Mouse (Mus musculus) neural tube, embryonic 15.5 days (tissue): ENCODE results near the gene Dnah5. TPM values are rescaled to one million over a fixed set of nuclear protein-coding genes. Genes with fewer than 3 reads are reported as not detected.

Experiments
- ATAC-seq: fragments of 200-750 bp; cut with Nextera tagmentation; 2 replicates; pipeline ENCODE4 v1.8.0; 2017; ENCODE audit warnings: mild to moderate bottlenecking, moderate TSS enrichment, moderate library complexity; ENCODE audit not compliant: low FRiP score
- H3K27ac ChIP-seq: fragments of 300-500 bp; sonication (generic); replicated peaks from 2 replicates; pipeline ENCODE4 v1.5.1; 2015; ENCODE audit warnings: mild to moderate bottlenecking, inconsistent platforms
- H3K27me3 ChIP-seq: fragments of 300-500 bp; sonication (generic); replicated peaks from 2 replicates; pipeline ENCODE4 v1.6.1; 2015; ENCODE audit warnings: inconsistent platforms
- H3K36me3 ChIP-seq: fragments of 300-500 bp; sonication (generic); 2 replicates; pipeline ENCODE4 v1.6.1; 2015; ENCODE audit warnings: inconsistent platforms
- H3K4me1 ChIP-seq: fragments of 300-500 bp; sonication (generic); 2 replicates; pipeline ENCODE4 v1.6.1; 2015; ENCODE audit warnings: inconsistent platforms
- H3K4me2 ChIP-seq: fragments of 300-500 bp; sonication (generic); 2 replicates; pipeline ENCODE4 v1.6.1; 2015; ENCODE audit warnings: inconsistent platforms, mild to moderate bottlenecking, moderate library complexity
- H3K4me3 ChIP-seq: fragments of 300-500 bp; sonication (generic); replicated peaks from 2 replicates; pipeline ENCODE4 v1.5.1; 2015; ENCODE audit warnings: mild to moderate bottlenecking, inconsistent platforms
- H3K9ac ChIP-seq: fragments of 300-500 bp; sonication (generic); replicated peaks from 2 replicates; pipeline ENCODE4 v1.6.1; 2015; ENCODE audit warnings: mild to moderate bottlenecking, inconsistent platforms
- H3K9me3 ChIP-seq: fragments of 300-500 bp; sonication (generic); replicated peaks from 2 replicates; pipeline ENCODE4 v1.6.1; 2016; ENCODE audit warnings: inconsistent platforms
- WGBS: fragments of 180-500 bp; shearing (Covaris S2); methylation state at CpG from one replicate; pipeline ENCODE4 v1.1.7; 2015; ENCODE audit warnings: mixed read lengths; 5-methylcytosine and 5-hydroxymethylcytosine counted together
- polyA plus RNA-seq: library from polyadenylated mRNA; unstranded; fragments of >200 nt; fragmentation: Nextera tagmentation; extraction: Ambion mirVana; gene quantifications from 2 replicates; pipeline ENCODE4 v1.2.1, GENCODE M21; 2015

The Dnah5 gene
- polyA plus RNA-seq = 0.14 and 0.18 TPM in 2 replicates

DNA sequence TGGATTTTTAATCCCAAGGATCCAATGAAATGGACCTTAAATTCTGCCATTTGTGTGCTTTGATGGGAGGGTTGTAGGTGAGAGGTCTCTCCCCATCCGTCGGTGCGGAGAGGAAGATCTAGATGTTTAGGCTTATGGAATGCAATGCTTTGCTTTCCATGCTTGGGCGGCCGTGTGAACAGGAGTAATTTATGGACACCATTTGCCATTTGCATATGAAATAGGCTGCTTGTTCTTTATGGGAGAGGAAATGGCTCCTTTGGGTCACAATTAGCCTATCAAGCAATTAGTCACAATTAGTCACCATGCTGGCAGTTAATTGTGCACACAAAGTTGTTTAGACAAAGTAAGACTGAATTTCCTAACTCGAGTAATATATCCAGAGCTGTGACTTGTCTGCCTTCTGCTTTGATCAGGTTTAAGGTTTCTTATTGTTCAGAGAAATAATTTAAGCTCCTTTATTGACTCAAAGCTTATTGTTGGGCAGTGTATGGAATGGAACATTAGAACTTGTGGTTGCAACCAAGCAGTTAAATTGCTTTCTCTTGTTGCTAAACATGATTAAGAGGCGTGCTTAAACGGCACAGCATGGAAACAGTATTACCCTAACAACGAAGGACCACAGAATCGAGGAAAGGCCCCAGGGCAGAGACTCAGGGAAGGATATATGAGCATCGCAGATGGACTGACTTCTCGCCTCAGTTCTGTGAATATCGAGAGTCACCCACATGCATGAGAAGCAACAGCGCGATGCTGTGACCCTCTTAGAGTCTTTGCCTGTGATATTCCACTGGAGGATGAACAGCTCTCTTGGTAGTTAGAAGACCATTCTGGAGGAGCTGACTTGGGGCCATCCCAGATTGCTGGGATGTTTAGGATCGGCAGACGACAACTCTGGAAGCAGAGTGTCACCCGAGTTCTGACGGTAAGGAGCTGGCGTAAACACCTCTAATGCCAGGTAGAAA is at the start of gene Dnah5:
TSS of gene Dnah5 (plus strand) at position 642 of the 965 bp plus-strand sequence.
- Histone ChIP-seq H3K27me3 (peaks cover 57% of the 10 kb centered on the region), H3K9me3 (no peaks in the 10 kb centered on the region), H3K4me1 (peaks cover 17% of the 10 kb centered on the region), H3K4me2 (no peak within 1 kb of the TSS), H3K9ac (no peak within 1 kb of the TSS), H3K4me3 (no peak within 1 kb of the TSS), H3K27ac (no peak within 1 kb of the TSS), H3K36me3 (no peaks in the 10 kb centered on the region)
- WGBS = 20% methylated on average over 20 of the region's 20 CpGs
- peak; percentile 65; the same call in 1 of the 2 replicates for ATAC-seq

DNA sequence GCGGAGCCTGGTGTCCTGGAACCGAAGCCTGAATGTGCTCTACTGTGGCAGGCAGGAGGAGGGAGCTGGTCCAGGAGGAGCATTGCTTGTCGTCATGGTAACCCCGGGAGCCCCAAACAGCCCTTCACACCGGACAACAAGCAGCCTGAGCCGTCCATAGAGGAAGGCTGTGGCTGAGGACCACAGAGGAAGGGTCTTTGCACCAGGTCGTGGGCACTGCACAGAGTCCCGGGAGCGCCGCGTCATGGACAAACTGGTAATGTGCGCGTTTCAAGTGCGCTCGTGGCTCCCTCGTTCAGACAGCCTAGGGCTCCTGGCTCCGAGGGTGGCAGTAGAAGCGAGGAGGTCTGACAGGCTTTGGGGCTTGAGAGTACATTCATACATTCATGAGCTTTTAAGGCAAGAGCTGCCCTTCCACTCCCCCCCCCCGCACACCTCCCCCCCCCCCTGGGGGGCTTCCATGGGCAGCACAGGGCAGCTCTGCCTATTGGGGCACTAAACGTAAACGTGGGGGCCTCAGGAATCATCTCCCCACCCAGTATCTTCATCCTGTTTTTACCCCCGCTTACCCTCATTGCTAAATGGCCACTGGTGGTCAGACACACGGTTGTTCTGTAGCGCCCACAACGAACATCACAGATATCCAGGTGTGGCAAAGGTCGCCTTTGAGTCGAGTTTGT is 48.6 kb upstream of the Dnah5 start:
- Histone ChIP-seq H3K9ac (peak overlapping the region; percentile 40; the same call in 1 of the 2 replicates), H3K27ac (no peak overlapping the region), H3K4me3 (peak overlapping the region; percentile 40), H3K4me1 (peaks cover 22% of the 10 kb centered on the region), H3K9me3 (no peaks in the 10 kb centered on the region), H3K27me3 (peaks cover 11% of the 10 kb centered on the region; the same call in 1 of the 2 replicates), H3K4me2 (peak overlapping the region; percentile 78), H3K36me3 (no peaks in the 10 kb centered on the region)
- ATAC-seq = peak; percentile 93
- 6% methylated on average over 26 of the region's 27 CpGs for WGBS

- no peak overlapping the region for H3K27ac ChIP-seq
- peaks cover 22% of the 10 kb centered on the region for H3K4me1 ChIP-seq
- H3K9me3 ChIP-seq = no peaks in the 10 kb centered on the region
- peak overlapping the region; percentile 34; the same call in 1 of the 2 replicates for H3K9ac ChIP-seq
- ATAC-seq = peak; percentile 46; the same call in 1 of the 2 replicates
- H3K4me2 ChIP-seq = peak overlapping the region; percentile 59
- no peaks in the 10 kb centered on the region for H3K36me3 ChIP-seq
- 2% methylated on average over 19 of the region's 19 CpGs for whole genome bisulfite sequencing
- H3K27me3 ChIP-seq = peaks cover 11% of the 10 kb centered on the region; the same call in 1 of the 2 replicates
- H3K4me3 ChIP-seq = peak overlapping the region; percentile 36
Measured at GRCm38 (mm10) chr15:28158771-28159489, 44.6 kb upstream of the Dnah5 start.

DNA sequence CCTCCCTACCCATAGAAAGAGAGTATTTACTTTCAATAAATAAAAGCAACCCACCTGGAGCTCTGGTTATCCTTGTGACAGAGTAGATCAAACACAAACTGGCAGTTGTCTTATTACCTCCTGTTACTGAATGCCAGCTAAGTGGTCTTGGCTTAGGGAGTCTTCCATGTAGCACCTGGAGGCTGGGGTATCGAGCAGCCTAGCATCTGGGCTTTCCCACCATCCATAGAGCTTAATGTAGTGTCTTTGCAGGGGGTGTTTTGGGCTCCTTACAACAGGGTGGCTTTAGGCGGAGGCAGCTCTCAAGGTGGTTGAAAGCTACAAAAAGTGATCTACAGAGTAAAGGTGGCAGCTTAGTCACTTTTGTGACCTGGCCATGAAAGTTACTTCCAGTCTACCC is 41.3 kb upstream of the Dnah5 start:
- peaks cover 11% of the 10 kb centered on the region for H3K4me1 ChIP-seq
- 91% methylated on average over 2 of the region's 2 CpGs for WGBS
- no peak overlapping the region for H3K9ac ChIP-seq
- no peaks in the 10 kb centered on the region for H3K27me3 ChIP-seq
- no peak for ATAC-seq
- H3K4me3 ChIP-seq = no peak overlapping the region
- no peaks in the 10 kb centered on the region for H3K36me3 ChIP-seq
- H3K4me2 ChIP-seq = no peak overlapping the region
- no peak overlapping the region for H3K27ac ChIP-seq
- no peaks in the 10 kb centered on the region for H3K9me3 ChIP-seq

DNA sequence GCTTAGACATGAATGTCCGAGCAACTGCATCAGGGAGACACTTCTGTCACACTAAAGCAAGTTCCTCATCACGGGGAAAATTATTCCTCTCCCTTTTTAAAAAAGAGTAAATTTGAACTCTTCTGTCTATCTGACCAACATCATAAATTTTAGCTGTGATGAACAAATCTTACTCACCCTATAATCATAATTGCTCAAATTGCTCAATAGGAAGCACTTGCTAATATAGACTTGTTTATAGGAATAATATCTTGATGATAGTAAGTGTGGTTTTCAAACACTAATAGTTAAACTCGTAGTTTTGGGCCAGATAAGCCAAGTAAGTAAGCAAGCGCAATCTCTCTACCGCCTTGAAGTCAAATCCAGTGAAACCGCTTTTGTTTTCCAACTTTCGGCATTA is 38.3 kb upstream of the Dnah5 start:
- WGBS = 91% methylated on average over 7 of the region's 7 CpGs

GRCm38 (mm10) chr15:28166090-28166489 is 37.5 kb upstream of the Dnah5 start:
- Histone ChIP-seq H3K9ac (no peak overlapping the region), H3K36me3 (no peaks in the 10 kb centered on the region), H3K27me3 (no peaks in the 10 kb centered on the region), H3K4me2 (no peak overlapping the region), H3K27ac (no peak overlapping the region), H3K4me1 (no peaks in the 10 kb centered on the region), H3K4me3 (no peak overlapping the region), H3K9me3 (no peaks in the 10 kb centered on the region)
- WGBS = 94% methylated on average over 6 of the region's 6 CpGs
- no peak for ATAC-seq

More for the DNA sequence above, 38.3 kb upstream of the Dnah5 start:
- ATAC-seq = no peak
- Histone ChIP-seq H3K27me3 (no peaks in the 10 kb centered on the region), H3K4me2 (no peak overlapping the region), H3K9ac (no peak overlapping the region), H3K9me3 (no peaks in the 10 kb centered on the region), H3K36me3 (no peaks in the 10 kb centered on the region), H3K27ac (no peak overlapping the region), H3K4me1 (no peaks in the 10 kb centered on the region), H3K4me3 (no peak overlapping the region)

- no peaks in the 10 kb centered on the region for H3K9me3 ChIP-seq
- H3K9ac ChIP-seq = no peak overlapping the region
- ATAC-seq = no peak
- no peaks in the 10 kb centered on the region for H3K36me3 ChIP-seq
- H3K27me3 ChIP-seq = peaks cover 5% of the 10 kb centered on the region
- 93% methylated on average over 11 of the region's 11 CpGs for WGBS
- no peak overlapping the region for H3K27ac ChIP-seq
- H3K4me1 ChIP-seq = 0 out of 2 replicates have a peak, but pooled peaks cover 5% of the 10 kb centered on the region
- no peak overlapping the region for H3K4me2 ChIP-seq
- H3K4me3 ChIP-seq = no peak overlapping the region
Measured at GRCm38 (mm10) chr15:28178951-28179350, 24.6 kb upstream of the Dnah5 start.

DNA sequence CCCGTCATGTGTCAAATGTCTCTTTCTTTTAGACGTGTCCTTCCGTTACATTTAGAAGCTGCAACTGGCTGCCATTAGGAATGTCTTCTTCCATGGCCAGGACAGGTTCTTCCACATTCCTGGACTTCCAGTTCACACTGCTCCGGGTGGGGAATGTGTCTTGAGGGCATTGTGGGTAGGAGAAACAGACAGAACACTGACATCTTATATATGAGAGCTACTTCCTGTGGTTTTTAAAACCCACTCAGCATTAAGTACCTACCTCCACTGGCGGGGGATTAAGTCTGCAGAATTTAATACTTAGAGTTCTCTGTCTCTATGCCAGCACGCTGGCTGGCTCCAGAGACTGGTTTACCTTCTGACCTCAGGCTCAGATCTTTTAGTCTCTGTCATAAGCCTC is 24.0 kb upstream of the Dnah5 start:
- no peak overlapping the region for H3K27ac ChIP-seq
- peaks cover 9% of the 10 kb centered on the region for H3K27me3 ChIP-seq
- H3K4me3 ChIP-seq = no peak overlapping the region
- 88% methylated on average over 6 of the region's 6 CpGs for WGBS
- no peak for ATAC-seq
- no peak overlapping the region for H3K4me2 ChIP-seq
- 0 out of 2 replicates have a peak, but pooled peaks cover 5% of the 10 kb centered on the region for H3K4me1 ChIP-seq
- no peak overlapping the region for H3K9ac ChIP-seq
- H3K36me3 ChIP-seq = no peaks in the 10 kb centered on the region
- no peaks in the 10 kb centered on the region for H3K9me3 ChIP-seq

- Histone ChIP-seq H3K27ac (no peak overlapping the region), H3K9me3 (no peaks in the 10 kb centered on the region), H3K9ac (peak overlapping the region; percentile 53), H3K27me3 (peaks cover 16% of the 10 kb centered on the region), H3K4me3 (peak overlapping the region; percentile 45), H3K36me3 (no peaks in the 10 kb centered on the region), H3K4me2 (peak overlapping the region; percentile 71), H3K4me1 (0 out of 2 replicates have a peak, but pooled peaks cover 5% of the 10 kb centered on the region)
- ATAC-seq = peak; percentile 82
- WGBS = 15% methylated on average over 10 of the region's 10 CpGs
Measured at GRCm38 (mm10) chr15:28181862-28182261, 21.7 kb upstream of the Dnah5 start.

GRCm38 (mm10) chr15:28182567-28182966 is 21.0 kb upstream of the Dnah5 start:
- H3K36me3 ChIP-seq = no peaks in the 10 kb centered on the region
- H3K4me2 ChIP-seq = no peak overlapping the region
- peaks cover 16% of the 10 kb centered on the region for H3K27me3 ChIP-seq
- no peak overlapping the region for H3K27ac ChIP-seq
- WGBS = 66% methylated on average over 3 of the region's 3 CpGs
- H3K9me3 ChIP-seq = no peaks in the 10 kb centered on the region
- H3K9ac ChIP-seq = no peak overlapping the region
- H3K4me1 ChIP-seq = 0 out of 2 replicates have a peak, but pooled peaks cover 5% of the 10 kb centered on the region
- no peak overlapping the region for H3K4me3 ChIP-seq
- peak; percentile 13; the same call in 1 of the 2 replicates for ATAC-seq
